Mouse (Mus musculus): ENCODE measurements around the gene Hemk1. TPM values are rescaled to one million over a fixed set of nuclear protein-coding genes. Genes with fewer than 3 reads are reported as not detected.

The Hemk1 gene
- polyA plus RNA-seq, 1 experiment from 2014 or later = 13.9 TPM

- WGBS = 51% methylated on average over 12 of the region's 12 CpGs
- Histone ChIP-seq H3K27me3 (peaks cover 17% of the 10 kb centered on the region), H3K36me3 (ENCODE audit: poor library complexity, severe bottlenecking) (no peaks in the 10 kb centered on the region), H3K9me3 (replicated peaks) (no peaks in the 10 kb centered on the region), H3K27ac (no peak overlapping the region), H3K9ac (peak overlapping the region; percentile 78), H3K4me1 (peaks cover 34% of the 10 kb centered on the region), H3K4me2 (peak overlapping the region; percentile 87), H3K4me3 (peak overlapping the region; percentile 62)
- ATAC-seq = no peak
Observed at GRCm38 (mm10) chr9:107340911-107341645, 2.9 kb upstream of the Hemk1 start.

GRCm38 (mm10) chr9:107340267-107340859, 2.2 kb upstream of the Hemk1 start, which contains the start of gene 6430571L13Rik:
Gene 6430571L13Rik (plus strand): TSS chr9:107340602.
- Histone ChIP-seq H3K4me3 (peak within 1 kb of the TSS; percentile 62), H3K4me1 (peaks cover 34% of the 10 kb centered on the region), H3K9me3 (replicated peaks) (no peaks in the 10 kb centered on the region), H3K4me2 (peak within 1 kb of the TSS; percentile 87), H3K27me3 (peaks cover 17% of the 10 kb centered on the region), H3K36me3 (ENCODE audit: poor library complexity, severe bottlenecking) (no peaks in the 10 kb centered on the region), H3K27ac (no peak within 1 kb of the TSS), H3K9ac (peak within 1 kb of the TSS; percentile 78)
- ATAC-seq = peak; percentile 95
- WGBS = under 1% methylated on average over 34 of the region's 34 CpGs

GRCm38 (mm10) chr9:107336386-107336785, 1.8 kb downstream of the Hemk1 start:
- H3K36me3 ChIP-seq (ENCODE audit: poor library complexity, severe bottlenecking) = peaks cover 15% of the 10 kb centered on the region; the same call in 1 of the 2 replicates
- H3K27me3 ChIP-seq = peaks cover 3% of the 10 kb centered on the region; the same call in 1 of the 2 replicates
- WGBS = 92% methylated on average over 6 of the region's 6 CpGs
- no peak for ATAC-seq
- no peak overlapping the region for H3K9ac ChIP-seq
- no peak overlapping the region for H3K27ac ChIP-seq
- peaks cover 29% of the 10 kb centered on the region for H3K4me1 ChIP-seq
- H3K9me3 ChIP-seq (replicated peaks) = no peaks in the 10 kb centered on the region
- H3K4me2 ChIP-seq = no peak overlapping the region
- H3K4me3 ChIP-seq = no peak overlapping the region

GRCm38 (mm10) chr9:107335909-107336308, 2.2 kb downstream of the Hemk1 start:
- Histone ChIP-seq H3K4me2 (no peak overlapping the region), H3K9ac (no peak overlapping the region), H3K36me3 (ENCODE audit: poor library complexity, severe bottlenecking) (peaks cover 17% of the 10 kb centered on the region; the same call in 1 of the 2 replicates), H3K9me3 (replicated peaks) (no peaks in the 10 kb centered on the region), H3K4me1 (peaks cover 24% of the 10 kb centered on the region), H3K27ac (no peak overlapping the region), H3K27me3 (no peaks in the 10 kb centered on the region), H3K4me3 (no peak overlapping the region)
- no peak for ATAC-seq
- 16% methylated on average over 5 of the region's 5 CpGs for WGBS

GRCm38 (mm10) chr9:107335046-107335445, 3.1 kb downstream of the Hemk1 start:
- Histone ChIP-seq H3K9ac (no peak overlapping the region), H3K9me3 (replicated peaks) (no peaks in the 10 kb centered on the region), H3K4me2 (no peak overlapping the region), H3K4me1 (peaks cover 21% of the 10 kb centered on the region), H3K4me3 (no peak overlapping the region), H3K36me3 (ENCODE audit: poor library complexity, severe bottlenecking) (peaks cover 17% of the 10 kb centered on the region; the same call in 1 of the 2 replicates), H3K27ac (no peak overlapping the region), H3K27me3 (no peaks in the 10 kb centered on the region)
- ATAC-seq = no peak
- 92% methylated on average over 5 of the region's 5 CpGs for WGBS

- 87% methylated on average over 6 of the region's 6 CpGs for WGBS
- Histone ChIP-seq H3K36me3 (ENCODE audit: poor library complexity, severe bottlenecking) (peaks cover 17% of the 10 kb centered on the region; the same call in 1 of the 2 replicates), H3K4me2 (no peak overlapping the region), H3K4me3 (no peak overlapping the region), H3K9ac (peak overlapping the region; percentile 10; the same call in 1 of the 2 replicates), H3K9me3 (replicated peaks) (no peaks in the 10 kb centered on the region), H3K27me3 (no peaks in the 10 kb centered on the region), H3K27ac (no peak overlapping the region), H3K4me1 (peaks cover 17% of the 10 kb centered on the region)
- no peak for ATAC-seq
Observed at GRCm38 (mm10) chr9:107334356-107334755, 3.8 kb downstream of the Hemk1 start.

- no peak overlapping the region for H3K4me2 ChIP-seq
- H3K9ac ChIP-seq = 0 out of 2 replicates have a peak overlapping the region, but pooled peaks have one; percentile 10
- peaks cover 17% of the 10 kb centered on the region; the same call in 1 of the 2 replicates for H3K36me3 ChIP-seq (ENCODE audit: poor library complexity, severe bottlenecking)
- peaks cover 11% of the 10 kb centered on the region for H3K4me1 ChIP-seq
- no peaks in the 10 kb centered on the region for H3K9me3 ChIP-seq (replicated peaks)
- ATAC-seq = no peak
- H3K27me3 ChIP-seq = no peaks in the 10 kb centered on the region
- WGBS = 89% methylated on average over 2 of the region's 2 CpGs
- no peak overlapping the region for H3K4me3 ChIP-seq
- no peak overlapping the region for H3K27ac ChIP-seq
Observed at GRCm38 (mm10) chr9:107333686-107334085, 4.5 kb downstream of the Hemk1 start.

GRCm38 (mm10) chr9:107330791-107331190, 7.4 kb downstream of the Hemk1 start:
- no peak for ATAC-seq
- Histone ChIP-seq H3K9me3 (replicated peaks) (no peaks in the 10 kb centered on the region), H3K27me3 (no peaks in the 10 kb centered on the region), H3K27ac (no peak overlapping the region), H3K4me3 (no peak overlapping the region), H3K36me3 (ENCODE audit: poor library complexity, severe bottlenecking) (peaks cover 24% of the 10 kb centered on the region), H3K4me1 (no peaks in the 10 kb centered on the region), H3K4me2 (no peak overlapping the region), H3K9ac (no peak overlapping the region)
- WGBS = 79% methylated on average over 6 of the region's 6 CpGs

GRCm38 (mm10) chr9:107327879-107328620, 10.1 kb downstream of the Hemk1 start:
- 94% methylated on average over 16 of the region's 16 CpGs for WGBS
- Histone ChIP-seq H3K9me3 (replicated peaks) (no peaks in the 10 kb centered on the region), H3K9ac (no peak overlapping the region), H3K4me3 (no peak overlapping the region), H3K36me3 (ENCODE audit: poor library complexity, severe bottlenecking) (peaks cover 17% of the 10 kb centered on the region), H3K4me1 (no peaks in the 10 kb centered on the region), H3K4me2 (no peak overlapping the region), H3K27me3 (no peaks in the 10 kb centered on the region), H3K27ac (no peak overlapping the region)
- no peak for ATAC-seq

- H3K36me3 ChIP-seq (ENCODE audit: poor library complexity, severe bottlenecking) = peaks cover 7% of the 10 kb centered on the region; the same call in 1 of the 2 replicates
- no peaks in the 10 kb centered on the region for H3K9me3 ChIP-seq (replicated peaks)
- no peak for ATAC-seq
- no peak overlapping the region for H3K4me2 ChIP-seq
- H3K27me3 ChIP-seq = no peaks in the 10 kb centered on the region
- no peaks in the 10 kb centered on the region for H3K4me1 ChIP-seq
- no peak overlapping the region for H3K27ac ChIP-seq
- no peak overlapping the region for H3K9ac ChIP-seq
- 91% methylated on average over 7 of the region's 7 CpGs for WGBS
- H3K4me3 ChIP-seq = no peak overlapping the region
Observed at GRCm38 (mm10) chr9:107325904-107326303, 12.2 kb downstream of the Hemk1 start.

GRCm38 (mm10) chr9:107324799-107325561, 13.2 kb downstream of the Hemk1 start:
- 65% methylated on average over 4 of the region's 4 CpGs for whole genome bisulfite sequencing
- Histone ChIP-seq H3K4me1 (no peaks in the 10 kb centered on the region), H3K27ac (no peak overlapping the region), H3K4me3 (no peak overlapping the region), H3K27me3 (no peaks in the 10 kb centered on the region), H3K4me2 (no peak overlapping the region), H3K9ac (no peak overlapping the region), H3K36me3 (ENCODE audit: poor library complexity, severe bottlenecking) (peaks cover 7% of the 10 kb centered on the region; the same call in 1 of the 2 replicates), H3K9me3 (replicated peaks) (no peaks in the 10 kb centered on the region)
- ATAC-seq = no peak

Data from forebrain, embryonic 13.5 days (tissue).